Mouse (Mus musculus) layer of hippocampus, adult 18-20 months (tissue): Measurements from ENCODE around the gene March8. TPM values are rescaled to one million over a fixed set of nuclear protein-coding genes. Genes with fewer than 3 reads are reported as not detected.

Source experiments
- DNase-seq, 2 experiments: peaks; one replicate each; pipeline ENCODE4 v3.0.0; 2022; ENCODE audit warnings: low spot score in 2 of 2
- total RNA-seq, 2 experiments: library from RNA; stranded (reverse); gene quantifications; 2 replicates each; pipeline ENCODE4 v1.2.3; 2021

The March8 gene
- total RNA-seq, 2 experiments from 2014 or later = 51.5 to 52.4 TPM

GRCm38 (mm10) chr6:116406680-116407079, 68.9 kb downstream of the March8 start:
- DNase-seq = no peak

GRCm38 (mm10) chr6:116407216-116407615, 69.4 kb downstream of the March8 start:
- no peak for DNase-seq

- DNase-seq = no peak
Measured at GRCm38 (mm10) chr6:116407956-116408657, 70.3 kb downstream of the March8 start.

GRCm38 (mm10) chr6:116410436-116410835, 72.6 kb downstream of the March8 start:
- DNase-seq = no peak

- no peak for DNase-seq
Measured at GRCm38 (mm10) chr6:116411716-116412115, 73.9 kb downstream of the March8 start.

- no peak for DNase-seq
Measured at GRCm38 (mm10) chr6:116412546-116413325, 74.9 kb downstream of the March8 start.

GRCm38 (mm10) chr6:116415126-116415676, 77.4 kb downstream of the March8 start:
- DNase-seq = no peak

- no peak for DNase-seq
Measured at GRCm38 (mm10) chr6:116416000-116416552, 78.3 kb downstream of the March8 start.

- no peak for DNase-seq
Measured at GRCm38 (mm10) chr6:116417518-116418315, 79.9 kb downstream of the March8 start.

GRCm38 (mm10) chr6:116418487-116418886, 80.7 kb downstream of the March8 start:
- no peak for DNase-seq

- DNase-seq = no peak
Measured at GRCm38 (mm10) chr6:116419699-116420098, 81.9 kb downstream of the March8 start.

GRCm38 (mm10) chr6:116420271-116420670, 82.4 kb downstream of the March8 start:
- no peak for DNase-seq

- no peak for DNase-seq
Measured at GRCm38 (mm10) chr6:116422991-116423390, 85.2 kb downstream of the March8 start.

GRCm38 (mm10) chr6:116423664-116424063, 85.8 kb downstream of the March8 start:
- DNase-seq = peak in 1 of 2 experiments; percentile 72

- DNase-seq = no peak
Measured at GRCm38 (mm10) chr6:116427552-116427951, 89.7 kb downstream of the March8 start.

GRCm38 (mm10) chr6:116428282-116428681, 90.5 kb downstream of the March8 start:
- DNase-seq = no peak

GRCm38 (mm10) chr6:116438864-116439263, 101.0 kb downstream of the March8 start:
- no peak for DNase-seq

GRCm38 (mm10) chr6:116439531-116439930, 101.7 kb downstream of the March8 start:
- no peak for DNase-seq

GRCm38 (mm10) chr6:116440447-116440846, 102.6 kb downstream of the March8 start:
- DNase-seq = no peak

GRCm38 (mm10) chr6:116440849-116441248, 103.0 kb downstream of the March8 start:
- DNase-seq = no peak

- no peak for DNase-seq
Measured at GRCm38 (mm10) chr6:116455781-116456180, 118.0 kb downstream of the March8 start.
